Mouse (Mus musculus) embryo, embryonic 10 days (tissue): ENCODE measurements at regions not wholly inside any gene's neighbourhood (a gene's known extent, or its start where the extent isn't known, plus 50 kb on each side); places are given as distances from the start of the nearest gene placed in this dataset.

Source experiments
- DNase-seq: peaks from one replicate; pipeline ENCODE4 v3.0.0-alpha.2; 2015; ENCODE audit warnings: low spot score

DNA sequence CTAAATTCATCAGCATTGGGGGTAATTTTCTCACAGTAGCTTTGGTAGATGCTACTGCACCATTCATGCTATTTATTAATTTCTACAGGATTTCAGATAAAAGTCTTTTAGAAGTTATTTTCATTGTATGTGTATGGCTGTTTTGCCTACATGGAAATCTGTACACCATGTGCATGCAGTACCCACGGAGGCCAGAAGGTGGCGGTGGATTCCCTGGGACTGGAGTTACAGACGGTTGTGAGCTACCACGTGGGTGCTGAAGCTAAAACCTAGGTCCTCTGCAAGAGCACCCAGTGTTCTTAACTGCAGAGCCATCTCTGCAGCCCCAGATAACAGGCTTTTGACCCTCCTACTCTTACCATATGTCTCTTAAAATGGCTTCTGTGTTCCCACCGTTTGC, 176.7 kb upstream of the Fam19a5 start:
- peak; percentile 16 for DNase-seq

DNA sequence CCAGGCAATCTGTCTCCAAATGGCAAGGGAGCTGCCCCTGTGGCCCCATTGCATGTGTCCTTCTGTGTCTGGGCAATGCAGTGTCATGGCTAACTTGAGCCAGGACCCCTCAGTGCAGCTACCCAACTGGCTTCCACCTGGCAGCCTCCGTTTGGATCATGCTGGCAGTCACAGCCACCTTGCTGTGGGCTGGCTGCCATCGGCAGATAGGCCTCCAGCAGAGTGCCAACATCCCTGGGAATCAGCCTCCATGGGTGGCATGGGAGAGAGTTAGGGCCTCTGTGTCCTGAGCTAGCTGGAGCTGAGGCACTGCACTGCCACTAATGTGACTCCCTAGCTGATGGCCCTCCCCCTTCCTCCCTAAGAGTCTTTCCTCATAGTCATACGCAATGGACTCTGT, 174.7 kb upstream of the Fam19a5 start:
- no peak for DNase-seq

DNA sequence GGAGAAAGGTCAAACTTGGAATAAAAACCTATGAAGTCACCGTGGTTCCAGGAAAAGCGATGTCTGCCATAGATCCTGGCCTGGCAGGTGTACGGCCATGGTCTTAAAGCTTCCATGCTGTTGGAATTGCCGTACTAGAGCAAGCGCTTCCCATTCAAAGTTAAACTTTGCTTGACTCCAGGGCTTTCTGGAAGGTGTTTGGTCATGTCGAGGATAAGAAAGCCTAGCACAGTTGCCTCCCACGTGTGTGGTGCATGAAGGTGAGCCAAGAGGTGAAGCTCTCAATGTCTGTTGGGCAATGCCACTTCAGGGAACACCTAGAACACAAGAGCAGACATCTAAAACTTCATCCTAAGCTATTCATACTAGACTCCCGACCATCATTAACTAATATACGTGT, 174.3 kb upstream of the Fam19a5 start:
- DNase-seq, result no peak

DNA sequence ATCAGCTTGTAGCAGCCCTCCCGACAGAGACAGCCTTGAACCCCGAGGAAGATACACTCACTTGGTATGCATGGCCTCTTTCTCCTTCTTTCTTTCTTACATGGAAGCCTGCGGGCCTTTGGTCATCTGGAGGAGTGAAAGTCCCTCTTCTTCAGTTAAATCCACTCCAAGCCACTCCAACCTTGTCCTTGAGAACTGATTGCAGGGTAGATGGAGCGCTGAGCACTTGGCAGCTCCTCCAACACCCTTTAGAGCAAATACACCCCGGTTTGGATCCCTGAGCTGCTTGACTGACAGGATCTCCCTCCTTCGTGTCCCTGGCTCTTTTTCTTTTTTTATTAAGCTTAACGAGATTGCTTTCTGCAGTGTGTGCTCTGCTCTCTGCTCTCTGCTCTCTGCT, 173.3 kb upstream of the Fam19a5 start:
- DNase-seq, result no peak

DNA sequence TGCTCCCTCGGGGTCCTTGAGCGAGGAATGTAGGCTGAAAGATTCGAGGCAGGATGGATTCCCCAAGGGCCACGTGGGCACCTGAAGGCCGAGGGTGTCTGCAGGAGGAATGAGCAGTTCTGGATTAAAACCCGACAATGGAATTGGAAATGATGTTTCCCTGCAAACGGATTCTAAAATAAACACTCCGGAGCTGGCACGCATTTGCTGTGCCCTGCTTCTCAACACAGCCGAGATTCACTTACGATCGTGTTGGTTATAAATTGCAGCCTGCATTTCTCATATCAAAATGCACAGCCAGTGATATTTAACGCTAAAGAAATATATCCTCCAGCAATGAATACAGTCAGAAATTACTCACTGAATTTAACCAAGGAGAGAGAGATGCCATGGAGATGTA, 169.4 kb upstream of the Fam19a5 start:
- DNase-seq, result no peak

DNA sequence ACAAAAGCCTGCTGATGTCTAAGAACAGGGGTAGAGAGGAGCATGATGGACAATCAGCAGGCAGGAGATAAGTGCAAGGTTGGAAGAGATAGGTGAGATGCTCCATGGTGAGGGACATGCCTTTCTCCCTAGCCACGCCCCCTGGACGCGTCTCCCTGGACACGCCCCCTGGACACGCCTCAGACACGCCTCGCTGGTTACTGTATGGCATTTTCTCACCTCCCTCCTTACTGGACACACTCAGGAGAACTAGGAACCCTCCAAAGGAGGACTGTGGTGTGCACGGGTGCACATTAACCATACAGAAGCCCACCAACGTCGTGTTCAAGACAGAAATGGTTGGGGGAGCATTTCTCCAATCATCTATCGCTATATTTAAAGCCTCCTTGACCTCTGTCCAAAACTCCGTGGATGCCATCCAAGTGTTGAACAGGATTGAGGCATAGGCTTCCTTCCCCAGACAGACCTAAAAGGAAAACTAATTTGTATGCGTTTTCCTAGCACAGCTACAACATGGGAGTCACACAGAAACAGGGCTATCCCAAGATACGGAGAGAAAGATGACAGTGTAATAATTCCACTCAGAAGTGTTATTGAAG, 168.4 kb upstream of the Fam19a5 start:
- no peak for DNase-seq

DNA sequence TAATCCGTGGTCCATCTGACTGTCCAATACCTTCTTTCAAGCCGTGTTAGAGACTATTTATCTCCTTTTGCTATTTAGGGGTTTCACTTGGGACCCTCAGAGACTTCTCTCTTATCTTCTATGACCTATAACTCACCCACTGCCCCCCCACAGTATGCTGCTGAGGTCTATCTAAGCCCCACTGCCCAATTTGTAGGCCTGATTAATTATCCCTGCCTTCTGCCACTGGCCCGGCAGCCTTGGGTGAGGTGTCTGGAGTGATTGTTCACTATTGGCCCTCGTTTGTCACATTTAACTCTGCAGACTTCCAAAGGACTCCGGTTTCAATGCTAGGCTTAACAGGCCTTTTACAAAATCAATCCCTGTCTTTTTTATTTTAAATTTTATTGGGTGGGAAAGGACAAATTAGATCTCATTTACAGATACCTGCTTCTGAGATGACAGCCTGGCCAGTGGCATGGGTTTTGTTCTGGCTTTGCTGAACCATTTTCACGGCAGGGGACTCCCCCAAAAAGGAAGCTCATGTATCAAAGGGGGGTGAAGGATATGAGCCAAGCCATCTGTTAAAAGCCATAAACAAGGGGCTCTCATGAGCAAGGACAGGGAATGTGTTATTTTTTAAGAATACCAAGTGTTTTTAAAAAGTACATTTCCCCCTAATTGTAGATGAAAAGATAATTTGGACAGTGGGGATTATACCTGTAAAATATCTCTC, 160.4 kb upstream of the Fam19a5 start:
- DNase-seq, result no peak

DNA sequence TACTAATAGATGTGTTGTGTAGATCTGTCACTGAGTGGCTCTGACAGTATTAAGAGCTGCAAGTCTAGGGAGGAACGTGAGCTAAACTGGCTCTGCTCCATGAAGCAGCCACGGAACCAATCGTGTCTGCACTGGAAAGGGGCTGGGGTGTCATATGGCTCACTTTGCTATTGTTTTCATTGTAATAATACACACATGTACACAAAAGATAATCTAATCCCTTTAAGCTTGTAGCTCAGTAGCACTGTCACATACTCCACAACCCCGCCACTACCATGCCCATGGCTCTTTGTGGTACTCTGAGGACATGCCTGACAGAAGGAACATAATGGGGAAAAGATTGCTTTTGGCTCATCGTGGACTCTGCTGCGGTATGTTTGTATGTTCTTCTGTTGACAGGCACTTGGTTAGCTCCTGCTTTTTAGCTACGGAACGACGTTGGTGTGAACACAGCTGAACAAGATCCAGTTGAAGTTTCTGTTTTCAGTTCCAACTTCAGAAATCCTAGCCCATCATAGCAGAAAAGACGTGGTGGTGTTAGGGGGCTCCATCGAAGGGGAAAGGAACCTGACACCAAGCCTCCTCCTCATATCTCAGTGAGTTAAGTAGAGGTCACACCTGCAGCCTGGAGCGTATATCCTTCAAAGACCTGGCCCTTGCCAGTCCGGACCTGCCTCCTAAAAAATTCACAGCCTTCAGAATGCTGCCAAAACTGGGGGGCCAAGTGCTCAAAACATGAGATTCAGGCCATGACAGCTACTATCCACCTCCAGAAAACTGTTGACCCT, 159.6 kb upstream of the Fam19a5 start:
- no peak for DNase-seq

DNA sequence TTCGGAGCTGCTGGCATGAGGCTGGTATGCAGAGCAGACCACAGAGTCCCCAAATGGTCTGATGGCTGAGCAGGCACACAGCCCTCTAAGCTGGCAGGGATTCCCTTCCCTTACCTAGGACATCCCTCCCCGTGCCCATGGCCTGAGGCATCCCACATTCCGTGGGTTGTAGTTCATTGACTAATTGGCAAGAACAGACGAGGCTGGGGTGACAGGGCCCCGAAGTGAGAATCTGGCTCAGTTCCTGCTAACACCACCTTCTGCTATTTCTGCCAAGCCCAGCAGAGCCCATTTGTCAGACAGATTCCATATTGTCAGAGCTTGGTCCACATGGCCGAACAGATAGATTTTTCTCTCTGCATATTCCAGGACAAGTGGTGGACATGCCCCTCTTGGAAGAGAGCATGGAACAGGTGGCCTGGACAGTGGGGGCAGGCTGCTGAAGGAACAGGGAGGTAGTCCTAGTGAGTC, 157.6 kb upstream of the Fam19a5 start:
- DNase-seq, result no peak

DNA sequence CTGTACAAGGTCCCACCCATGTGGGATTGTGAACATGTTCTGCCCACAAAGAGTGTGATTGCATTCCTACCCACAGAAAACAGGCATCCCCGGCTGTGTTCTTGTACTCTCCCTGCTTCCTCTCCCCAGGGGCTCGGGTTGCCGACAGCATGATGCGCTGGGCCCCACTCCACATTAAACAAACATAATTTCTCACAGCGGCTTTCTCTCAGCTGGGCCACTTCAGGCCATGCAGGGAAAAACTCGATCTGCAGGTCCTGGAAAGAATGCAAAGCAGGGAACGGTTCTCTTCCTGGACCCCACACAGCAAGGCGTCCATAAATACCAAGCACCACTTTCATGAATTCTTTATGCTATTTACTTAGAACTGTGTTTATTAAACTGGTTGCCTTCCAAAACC, 152.7 kb upstream of the Fam19a5 start:
- DNase-seq, result no peak

DNA sequence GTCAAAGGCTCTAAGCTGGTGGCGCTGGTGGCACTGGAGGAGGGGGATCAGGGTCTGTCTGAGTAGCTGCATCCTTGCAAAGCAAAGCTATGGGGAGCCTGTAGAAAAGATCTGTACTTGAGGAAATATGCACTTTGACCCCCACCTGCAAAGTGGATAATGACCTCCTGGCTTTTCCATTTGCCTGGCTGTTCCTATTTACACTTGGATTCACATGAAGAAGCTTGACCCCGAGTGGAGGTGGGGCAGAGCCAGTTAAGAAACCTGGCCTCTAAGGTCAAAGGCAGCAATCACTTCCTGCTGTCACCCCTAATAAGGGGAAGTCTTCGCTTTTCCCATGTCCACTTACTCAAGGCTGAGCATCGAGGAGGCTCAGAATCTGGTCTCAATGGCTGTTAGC, 145.7 kb upstream of the Fam19a5 start:
- DNase-seq, result peak; percentile 32

DNA sequence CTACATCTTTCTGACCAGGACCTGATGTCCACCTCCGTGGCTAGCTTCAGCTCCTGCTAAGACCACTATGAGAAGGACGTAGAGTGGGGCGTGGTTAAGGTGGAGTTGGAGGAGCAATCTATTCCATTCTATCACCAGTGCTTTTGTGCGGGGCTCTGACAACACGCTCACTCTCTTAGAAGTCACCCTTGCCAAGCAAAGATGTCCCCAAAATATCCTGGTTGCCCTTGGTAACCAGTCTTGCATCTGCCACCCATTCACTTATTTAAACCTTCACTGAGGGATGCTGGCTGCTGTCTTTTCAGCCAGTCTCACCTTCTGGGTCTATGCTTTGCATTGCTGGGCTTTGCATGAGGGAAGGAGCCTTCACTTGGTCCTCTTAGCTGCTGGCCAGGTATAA, 138.4 kb upstream of the Fam19a5 start:
- no peak for DNase-seq

DNA sequence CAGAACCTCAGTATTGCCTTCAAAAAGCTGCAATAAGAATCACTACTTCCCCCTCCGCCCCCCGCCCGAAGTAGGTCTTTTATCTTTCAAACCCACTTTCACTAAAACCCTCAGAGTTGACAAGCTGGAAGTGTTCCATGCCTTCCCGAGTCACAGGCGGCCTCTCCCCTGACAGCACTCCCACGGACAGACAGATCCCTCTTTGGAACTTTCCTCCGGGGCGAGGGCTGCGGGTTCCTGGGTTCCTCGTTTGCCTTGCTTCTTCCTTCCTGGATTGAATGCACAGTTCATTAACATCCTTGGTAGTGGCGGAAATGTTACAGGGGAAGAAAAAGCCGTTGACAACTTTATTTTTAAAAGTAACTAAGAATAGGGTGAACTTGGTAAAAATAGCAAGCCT, 132.1 kb upstream of the Fam19a5 start:
- no peak for DNase-seq

DNA sequence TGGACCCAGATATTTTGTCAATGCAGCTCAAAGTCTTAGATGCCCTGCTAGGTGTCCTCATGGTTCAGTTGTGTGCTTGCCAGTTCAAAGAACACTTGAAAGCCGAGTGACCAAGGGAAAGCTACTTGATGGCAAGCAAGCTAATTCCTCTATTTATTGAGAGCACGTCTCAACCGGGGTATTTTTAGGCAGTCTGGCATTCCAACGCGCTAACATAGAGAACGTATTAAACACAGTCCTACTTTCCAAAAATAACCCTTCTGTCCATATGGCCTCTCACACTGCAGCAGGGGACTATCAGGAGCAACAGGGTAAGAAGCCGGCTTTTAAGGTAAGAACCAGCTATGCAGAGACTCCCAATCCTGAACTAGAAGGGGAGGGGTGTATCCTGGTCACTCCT, 128.1 kb upstream of the Fam19a5 start:
- DNase-seq, result no peak

DNA sequence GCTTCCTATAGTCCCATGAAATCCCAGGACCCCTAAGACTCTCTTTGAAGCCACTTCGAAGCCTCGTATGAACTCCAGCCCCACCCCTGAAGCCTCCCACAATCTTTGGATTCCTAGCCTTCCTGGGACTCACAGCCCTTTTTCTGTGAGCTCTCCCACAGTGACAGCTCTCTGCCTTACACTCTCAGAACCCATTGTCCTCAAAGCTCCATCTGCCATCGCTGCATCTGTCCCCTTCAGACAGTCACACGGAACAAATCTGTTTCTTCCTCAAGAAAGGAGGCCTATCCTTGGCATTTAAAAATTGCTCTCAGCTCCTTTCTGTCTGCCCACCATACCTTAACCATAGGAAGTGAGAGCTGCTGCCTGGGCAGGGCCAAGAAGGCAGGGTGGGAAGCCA, 122.4 kb upstream of the Fam19a5 start:
- DNase-seq, result no peak

DNA sequence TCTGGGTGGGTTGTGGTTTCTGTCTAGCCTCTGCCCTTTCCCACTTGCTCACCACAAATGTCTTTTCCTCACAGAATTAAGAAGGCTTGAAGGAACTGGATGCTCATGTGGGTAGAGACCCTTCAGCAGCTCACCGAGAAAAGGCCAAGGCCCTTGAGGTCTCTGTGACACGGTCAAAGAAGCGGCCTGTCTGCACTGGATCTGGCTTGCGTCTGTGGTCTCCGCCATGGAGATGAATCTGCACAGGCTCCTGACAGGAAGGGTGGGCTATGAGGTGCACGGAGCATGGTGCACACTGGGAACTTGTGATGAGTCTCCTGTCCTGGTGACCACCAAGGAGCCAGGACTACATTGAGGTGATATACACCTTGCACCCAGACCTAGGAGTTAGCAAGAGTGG, 110.8 kb upstream of the Fam19a5 start:
- DNase-seq, result no peak

DNA sequence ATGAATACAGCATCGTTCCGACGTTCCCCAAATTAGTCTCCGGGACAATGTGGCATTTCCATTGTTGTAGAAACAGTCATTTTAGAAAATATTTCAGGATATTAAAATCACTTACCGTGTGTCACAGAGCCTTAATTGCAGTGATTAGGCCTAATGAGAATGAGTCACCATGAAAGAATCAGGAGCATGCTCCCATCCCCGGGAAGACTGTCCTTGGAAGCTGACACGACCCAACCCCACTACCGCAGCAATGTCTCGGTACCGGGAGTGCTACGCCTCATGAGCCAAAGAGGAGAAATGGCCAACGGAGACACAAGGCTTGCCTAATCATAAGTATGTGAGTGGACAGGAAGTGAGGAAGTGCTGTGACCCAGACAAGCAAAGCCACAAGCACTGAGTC, 110.2 kb upstream of the Fam19a5 start:
- no peak for DNase-seq

DNA sequence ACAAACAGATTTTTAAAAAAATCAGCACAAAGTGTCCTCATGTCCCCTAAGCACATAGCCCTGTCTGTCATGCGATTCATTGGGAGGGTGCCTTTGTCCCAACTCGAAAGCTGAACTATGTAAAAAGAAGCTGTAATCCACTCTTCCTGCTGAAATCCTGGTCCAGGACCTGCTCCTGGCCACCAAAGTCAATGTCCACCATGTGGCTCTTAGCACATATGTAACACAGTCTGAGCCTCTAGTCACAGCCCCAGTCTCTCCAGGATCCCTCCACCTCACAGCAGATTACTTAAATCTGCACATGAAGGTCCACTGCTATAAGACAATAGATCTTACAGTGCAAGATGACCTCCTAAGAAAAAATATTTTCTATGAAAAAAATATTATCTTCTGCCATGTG, 108.5 kb upstream of the Fam19a5 start:
- no peak for DNase-seq

DNA sequence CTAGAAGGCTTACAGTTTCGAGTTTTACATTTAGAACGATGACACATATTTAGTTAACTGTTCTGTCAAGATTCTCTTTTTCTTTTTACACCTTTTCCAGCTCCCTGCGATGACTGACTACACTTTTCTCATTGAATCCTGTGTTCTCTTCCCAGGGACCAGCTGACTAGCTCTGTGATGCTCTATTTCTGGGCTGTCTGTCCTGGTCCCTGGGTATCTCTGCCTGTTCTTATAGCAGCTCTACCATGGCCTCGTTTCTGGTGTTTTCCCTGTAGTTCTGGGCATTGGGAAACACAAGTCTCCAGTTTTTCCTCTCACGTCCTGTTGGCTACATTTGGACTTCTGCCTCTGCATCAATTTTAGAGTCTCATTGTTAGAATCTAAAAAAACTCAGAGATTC, 106.5 kb upstream of the Fam19a5 start:
- DNase-seq, result no peak

DNA sequence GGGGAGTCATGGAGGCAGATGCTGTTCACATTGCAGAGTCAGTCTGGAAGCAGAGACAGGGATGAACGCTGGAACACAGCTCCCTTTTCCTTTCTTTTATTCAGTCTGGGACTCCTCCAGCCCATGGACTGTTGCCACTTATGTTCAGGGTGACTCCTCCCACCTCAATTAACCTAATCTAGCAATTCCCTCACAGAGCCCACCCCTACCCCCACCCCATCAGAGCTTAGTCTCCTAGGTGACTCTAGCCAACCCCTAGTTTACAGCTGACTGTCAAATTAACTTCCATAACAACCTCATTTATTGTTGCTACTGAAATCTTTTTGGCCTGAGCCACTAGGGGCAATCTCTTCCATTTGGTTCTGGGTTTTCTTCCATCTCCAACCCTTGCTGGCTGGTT, 85.2 kb upstream of the Fam19a5 start:
- no peak for DNase-seq

DNA sequence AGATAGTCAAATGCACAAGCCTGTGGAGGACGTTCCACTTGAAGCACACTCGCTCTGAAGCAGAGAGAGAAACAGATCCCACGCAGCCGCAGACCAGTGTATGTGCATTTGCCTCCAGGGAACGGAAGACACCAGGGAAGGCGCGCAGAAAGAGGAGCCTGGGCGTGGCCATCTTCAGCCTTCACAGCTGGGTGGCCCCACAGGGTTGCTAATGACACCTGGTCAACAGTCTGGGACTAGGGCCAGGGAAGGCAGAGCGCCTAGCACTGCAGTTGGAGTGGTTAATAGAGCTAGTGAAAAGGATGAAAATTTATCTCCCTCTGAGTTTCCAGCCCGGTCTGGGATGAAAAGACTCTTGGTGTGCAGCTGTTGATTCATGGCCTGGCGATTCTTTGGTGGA, 67.9 kb upstream of the Fam19a5 start:
- DNase-seq, result peak; percentile 6

DNA sequence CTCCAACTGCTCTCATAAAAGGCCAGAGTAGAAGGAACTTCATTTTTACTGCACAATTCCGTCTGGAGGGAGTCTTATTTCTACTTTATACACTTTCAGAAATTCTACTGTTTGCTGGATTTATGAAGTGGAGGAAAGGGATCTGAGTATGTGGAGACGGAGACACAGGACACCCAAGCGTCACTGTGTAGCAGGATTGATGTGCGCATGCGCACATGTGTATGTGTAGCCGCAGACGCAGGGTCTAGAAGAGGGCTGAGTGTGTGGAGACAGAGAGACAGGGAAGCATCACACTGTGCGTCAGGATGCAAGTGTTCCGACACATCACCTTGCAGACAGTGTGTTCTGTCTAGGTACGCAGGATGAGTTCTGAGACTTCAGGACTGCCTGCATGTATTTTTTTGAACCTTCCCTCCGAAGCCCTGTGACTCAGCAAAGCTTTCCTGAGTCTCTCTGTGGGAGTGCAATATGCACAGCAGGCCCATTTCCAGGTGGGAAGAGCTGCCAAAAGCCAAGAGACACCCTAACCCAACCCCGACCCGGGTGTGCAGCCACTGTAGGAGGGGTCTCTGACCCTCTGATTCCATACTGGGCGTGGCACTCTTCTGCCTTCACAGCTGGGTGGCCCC, 67.1 kb upstream of the Fam19a5 start:
- DNase-seq, result no peak

DNA sequence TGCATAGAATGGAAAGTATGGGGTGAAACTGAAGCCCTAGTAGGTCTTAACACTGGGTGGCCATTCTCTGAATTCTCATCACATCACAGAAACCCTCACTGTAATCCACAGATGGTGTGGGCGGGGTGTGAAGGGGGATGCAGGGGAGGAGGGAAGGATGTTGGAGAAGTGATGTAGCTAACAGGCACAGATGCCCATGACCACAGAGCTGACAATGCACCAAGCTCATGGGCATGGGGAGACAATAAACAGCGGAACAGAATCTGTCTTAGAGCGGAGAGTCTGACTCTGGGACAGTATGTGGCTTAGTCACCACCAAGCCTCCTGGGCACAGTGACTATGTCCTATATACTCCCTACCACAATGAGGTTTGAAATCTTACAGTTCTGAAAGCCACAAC, 63.3 kb upstream of the Fam19a5 start:
- no peak for DNase-seq
